Mouse (Mus musculus) thymus, adult 2 months (tissue): ENCODE results near the gene AU021092.

Experiments used
- CTCF ChIP-seq: fragments of 200-500 bp; IDR thresholded peaks from 2 replicates; pipeline ENCODE4 v1.5.1; 2012; ENCODE audit warnings: mild to moderate bottlenecking, control low read depth, low read length, moderate library complexity, borderline replicate concordance; ENCODE audit not compliant: control insufficient read depth, poor library complexity, insufficient read depth; ENCODE audit errors: extremely low read depth
- POLR2A ChIP-seq: fragments of 200-500 bp; IDR thresholded peaks from 2 replicates; pipeline ENCODE4 v1.6.1; 2012; ENCODE audit warnings: mild to moderate bottlenecking, low read length, control low read depth, moderate library complexity; ENCODE audit not compliant: control insufficient read depth, poor library complexity, insufficient read depth; ENCODE audit errors: extremely low read depth

DNA sequence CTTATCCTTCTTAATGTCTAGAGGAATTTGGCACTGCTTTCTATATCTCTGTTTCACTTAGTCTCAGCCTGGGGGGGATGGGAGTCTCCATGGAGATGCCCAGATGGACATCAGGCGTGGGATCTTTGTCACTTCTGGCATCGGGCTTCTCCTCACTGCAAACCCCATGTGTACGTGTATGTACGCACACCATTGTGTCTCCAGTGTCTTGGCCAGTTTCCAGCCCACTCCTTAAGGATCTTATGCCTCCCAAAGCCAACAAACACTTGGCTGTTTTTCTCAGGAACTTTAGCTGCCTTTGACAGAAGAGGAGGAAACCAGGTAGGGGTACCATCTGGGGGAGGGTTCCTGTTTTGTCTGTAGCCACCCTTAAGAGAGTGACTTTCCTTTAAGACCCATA lies 696 bp downstream of the AU021092 start:
- TF ChIP-seq CTCF, result no peak
- no peak for TF ChIP-seq POLR2A
